Mouse (Mus musculus): ENCODE measurements around the gene Prrg1. TPM values are rescaled to one million over a fixed set of nuclear protein-coding genes. Genes with fewer than 3 reads are reported as not detected.

The Prrg1 gene
- polyA plus RNA-seq (2012; rRNA removed; ENCODE audit: low replicate concordance): 0.51 TPM in 1 of 2 replicates, not detected in the other

GRCm38 (mm10) chrX:78583202-78584004 lies at the start of gene Prrg1:
TSS of gene Prrg1 (minus strand) at chrX:78583896.

Other genes with a start within 250 kb of the Prrg1 start
- gene 4930480E11Rik, start 214.3 kb downstream of the Prrg1 start, polyA plus RNA-seq (2012; rRNA removed; ENCODE audit: low replicate concordance): not detected in 2 replicates
- gene Fam47c, start 153.9 kb upstream of the Prrg1 start, polyA plus RNA-seq (2012; rRNA removed; ENCODE audit: low replicate concordance): not detected in 2 replicates